Mouse (Mus musculus) kidney, adult 2 months (tissue): ENCODE data around the gene Pde3a.

ENCODE experiments used
- CTCF ChIP-seq: fragments of 200-500 bp; conservative IDR thresholded peaks from 2 replicates; pipeline ENCODE4 v1.5.1; 2011; ENCODE audit warnings: low read depth, mild to moderate bottlenecking, control low read depth, low read length, moderate library complexity, mixed read lengths; ENCODE audit not compliant: insufficient read depth, insufficient read length
- POLR2A ChIP-seq: fragments of 200-500 bp; IDR thresholded peaks from one replicate; pipeline ENCODE4 v1.6.1; 2011; ENCODE audit warnings: low read depth, low read length, control low read depth

DNA sequence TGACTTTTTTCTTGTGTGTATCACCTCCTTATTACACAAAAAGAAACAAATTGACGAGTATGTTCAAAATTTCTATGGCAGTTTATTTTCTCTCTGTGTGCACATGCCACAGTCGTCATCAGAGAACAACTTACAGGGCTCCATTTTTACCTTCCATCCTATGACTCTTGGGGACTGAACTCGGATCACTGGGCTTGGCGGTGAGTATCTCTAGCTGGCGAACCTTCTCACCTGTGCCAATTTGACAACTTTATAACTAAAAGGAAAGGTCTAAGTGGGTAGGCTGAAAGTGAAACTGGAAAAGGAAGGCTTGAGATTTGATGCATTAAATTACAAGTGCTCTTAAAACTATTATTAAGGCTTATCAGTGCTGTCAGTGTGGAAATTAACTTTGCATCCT, 22.1 kb downstream of the Pde3a start:
- TF ChIP-seq CTCF = no peak
- TF ChIP-seq POLR2A = no peak
